In genomic region chr19:26478055-26478737, GRCm38 (mm10) we compare ENCODE assay signal across 17 mouse cellular contexts.
A peak's percentile ranks its signal among the peaks of the same experiment; 100 is the strongest.
DNase-seq lines count a peak whose midpoint lies in the region; ATAC-seq lines count a peak whose summit lies in the region.
"Had no signal": no experiment of that assay in that cellular context is flagged by ENCODE, and none has a peak within 500 bp of the region (broad histone marks: within the 10 kb centered on the region; RNA-seq: fewer than 3 reads in every experiment).

No protein-coding gene starts in this region.

- no peaks in the 10 kb centered on the region for H3K36me3 ChIP-seq in neural tube, embryonic 11.5 days (ENCODE audit: control insufficient read depth, insufficient read depth, low read length)
- no peaks in the 10 kb centered on the region for H3K36me3 ChIP-seq in hindbrain, embryonic 14.5 days (replicated peaks; ENCODE audit: control insufficient read depth, insufficient read depth)
- H3K36me3 ChIP-seq in midbrain, embryonic 16.5 days (ENCODE audit: control insufficient read depth, insufficient read depth, low read length): no peaks in the 10 kb centered on the region
- H3K36me3 ChIP-seq: intestine, embryonic 15.5 days had no signal

- peak overlapping the region; percentile 25 for H3K4me2 ChIP-seq in neural tube, embryonic 11.5 days (ENCODE audit: low read depth)
- peak overlapping the region; percentile 23 for H3K4me2 ChIP-seq in hindbrain, embryonic 14.5 days (replicated peaks)
- peak overlapping the region; percentile 27 for H3K4me2 ChIP-seq in midbrain, embryonic 16.5 days (ENCODE audit: low read length)
- H3K4me2 ChIP-seq: intestine, embryonic 15.5 days had no signal

- 38% methylated on average over 16 of the region's 16 CpGs for WGBS in neural tube, embryonic 11.5 days
- 21% methylated on average over 16 of the region's 16 CpGs for WGBS in hindbrain, embryonic 14.5 days
- 21% methylated on average over 16 of the region's 16 CpGs for WGBS in midbrain, embryonic 16.5 days

- no peaks in the 10 kb centered on the region for H3K27me3 ChIP-seq in neural tube, embryonic 11.5 days (ENCODE audit: control insufficient read depth, insufficient read depth, low read length)
- no peaks in the 10 kb centered on the region for H3K27me3 ChIP-seq in hindbrain, embryonic 14.5 days (ENCODE audit: control insufficient read depth, insufficient read depth, low read length)
- 0 out of 2 replicates have a peak, but pooled peaks cover 2% of the 10 kb centered on the region for H3K27me3 ChIP-seq in midbrain, embryonic 16.5 days (ENCODE audit: control insufficient read depth, insufficient read depth, low read depth, low read length)
- H3K27me3 ChIP-seq: intestine, embryonic 15.5 days had no signal

- DNase-seq in neural tube, embryonic 11.5 days (ENCODE audit: low spot score): peak; percentile 24
- DNase-seq in neural tube, embryonic 10.5 days (ENCODE audit: extremely low spot score, low spot score): no peak
- DNase-seq in hindbrain, embryonic 14.5 days (ENCODE audit: low spot score): no peak
- DNase-seq in right cerebral cortex, postnatal 36 days (ENCODE audit: low spot score in 2 of 2): no peak
- no peak for DNase-seq in gastrocnemius, postnatal 10 days
- no peak for DNase-seq in left cerebral cortex, adult 9 months (ENCODE audit: low spot score in 2 of 2)
- DNase-seq: adrenal gland, postnatal 10 days; cerebellum, adult 8-10 months; heart, postnatal 14 days; liver; lung, adult 18-20 months; lung, postnatal 4 days; thymus, adult 18-20 months had no signal

- H3K27ac ChIP-seq in neural tube, embryonic 11.5 days (ENCODE audit: low read depth, low read length): no peak overlapping the region
- H3K27ac ChIP-seq in hindbrain, embryonic 14.5 days: no peak overlapping the region
- H3K27ac ChIP-seq in midbrain, embryonic 16.5 days (ENCODE audit: low read length): no peak overlapping the region
- H3K27ac ChIP-seq: intestine, embryonic 15.5 days; kidney, postnatal 0 days; layer of hippocampus, adult 2 months had no signal

- H3K9ac ChIP-seq in neural tube, embryonic 11.5 days (ENCODE audit: low read length): no peak overlapping the region
- H3K9ac ChIP-seq in hindbrain, embryonic 14.5 days: no peak overlapping the region
- no peak overlapping the region for H3K9ac ChIP-seq in midbrain, embryonic 16.5 days (ENCODE audit: low read depth, low read length)
- H3K9ac ChIP-seq: intestine, embryonic 15.5 days had no signal

- H3K9me3 ChIP-seq in neural tube, embryonic 11.5 days (ENCODE audit: control insufficient read depth, low read length): no peaks in the 10 kb centered on the region
- no peaks in the 10 kb centered on the region for H3K9me3 ChIP-seq in hindbrain, embryonic 14.5 days (ENCODE audit: control insufficient read depth, low read length)
- H3K9me3 ChIP-seq in midbrain, embryonic 16.5 days (replicated peaks; ENCODE audit: control insufficient read depth, low read length, poor library complexity, severe bottlenecking): no peaks in the 10 kb centered on the region
- H3K9me3 ChIP-seq: intestine, embryonic 15.5 days had no signal

- no peaks in the 10 kb centered on the region for H3K4me1 ChIP-seq in neural tube, embryonic 11.5 days (ENCODE audit: control insufficient read depth, insufficient read depth, low read length)
- H3K4me1 ChIP-seq in hindbrain, embryonic 14.5 days (replicated peaks; ENCODE audit: control insufficient read depth, insufficient read depth, low read length): no peaks in the 10 kb centered on the region
- no peaks in the 10 kb centered on the region for H3K4me1 ChIP-seq in midbrain, embryonic 16.5 days (ENCODE audit: control insufficient read depth, insufficient read depth, low read length)

- H3K4me3 ChIP-seq in neural tube, embryonic 11.5 days (ENCODE audit: low read depth, low read length): no peak overlapping the region
- no peak overlapping the region for H3K4me3 ChIP-seq in hindbrain, embryonic 14.5 days (replicated peaks; ENCODE audit: low read length)
- H3K4me3 ChIP-seq in midbrain, embryonic 16.5 days (ENCODE audit: low read depth, low read length): no peak overlapping the region
- H3K4me3 ChIP-seq: intestine, embryonic 15.5 days; layer of hippocampus, adult 2 months had no signal

- peak; percentile 60; the same call in 1 of the 2 replicates for ATAC-seq in neural tube, embryonic 11.5 days (ENCODE audit: insufficient read depth, low FRiP score, low TSS enrichment)
- peak; percentile 59; the same call in 1 of the 2 replicates for ATAC-seq in hindbrain, embryonic 14.5 days (ENCODE audit: low FRiP score)
- ATAC-seq in midbrain, embryonic 16.5 days: peak; percentile 60; the same call in 1 of the 2 replicates
- ATAC-seq: intestine, embryonic 15.5 days had no signal
